Mouse (Mus musculus): ENCODE measurements at regions not wholly inside any gene's neighbourhood (a gene's known extent, or its start where the extent isn't known, plus 50 kb on each side); places are given as distances from the start of the nearest gene placed in this dataset.

- no peak overlapping the region for H3K4me3 ChIP-seq (ENCODE audit: insufficient read depth, low read length)
- H3K4me1 ChIP-seq (ENCODE audit: control insufficient read depth, insufficient read depth, low read length), result peaks cover 3% of the 10 kb centered on the region
- TF ChIP-seq POLR2A (IDR thresholded peaks at IDR 0.05; ENCODE audit: low read depth, low read length) (no peak), CTCF (IDR thresholded peaks at IDR 0.05; ENCODE audit: borderline replicate concordance, insufficient read depth, low read length) (no peak)
- H3K27ac ChIP-seq (ENCODE audit: insufficient read depth, low read length), result no peak overlapping the region
Observed at GRCm38 (mm10) chr8:35120612-35121011, 645.0 kb upstream of the Gm19410 start.

- no peak for TF ChIP-seq CTCF (IDR thresholded peaks at IDR 0.05; ENCODE audit: borderline replicate concordance, insufficient read depth, low read length)
- no peak for TF ChIP-seq POLR2A (IDR thresholded peaks at IDR 0.05; ENCODE audit: low read depth, low read length)
- peaks cover 3% of the 10 kb centered on the region for H3K4me1 ChIP-seq (ENCODE audit: control insufficient read depth, insufficient read depth, low read length)
- no peak overlapping the region for H3K27ac ChIP-seq (ENCODE audit: insufficient read depth, low read length)
Observed at GRCm38 (mm10) chr8:35121084-35121483, 644.5 kb upstream of the Gm19410 start.

GRCm38 (mm10) chr8:35123196-35123621 lies 642.4 kb upstream of the Gm19410 start:
- no peak overlapping the region for H3K27ac ChIP-seq (ENCODE audit: insufficient read depth, low read length)
- no peak for TF ChIP-seq POLR2A (IDR thresholded peaks at IDR 0.05; ENCODE audit: low read depth, low read length)
- no peak for TF ChIP-seq CTCF (IDR thresholded peaks at IDR 0.05; ENCODE audit: borderline replicate concordance, insufficient read depth, low read length)

More at GRCm38 (mm10) chr8:35121084-35121483, 644.5 kb upstream of the Gm19410 start:
- no peak overlapping the region for H3K4me3 ChIP-seq (ENCODE audit: insufficient read depth, low read length)

GRCm38 (mm10) chr8:35125179-35125578 lies 640.4 kb upstream of the Gm19410 start:
- no peak overlapping the region for H3K4me3 ChIP-seq (ENCODE audit: insufficient read depth, low read length)
- TF ChIP-seq POLR2A (IDR thresholded peaks at IDR 0.05; ENCODE audit: low read depth, low read length) (no peak), CTCF (IDR thresholded peaks at IDR 0.05; ENCODE audit: borderline replicate concordance, insufficient read depth, low read length) (no peak)
- no peak overlapping the region for H3K27ac ChIP-seq (ENCODE audit: insufficient read depth, low read length)
- peaks cover 3% of the 10 kb centered on the region for H3K4me1 ChIP-seq (ENCODE audit: control insufficient read depth, insufficient read depth, low read length)

More at GRCm38 (mm10) chr8:35123196-35123621, 642.4 kb upstream of the Gm19410 start:
- H3K4me3 ChIP-seq (ENCODE audit: insufficient read depth, low read length), result no peak overlapping the region
- H3K4me1 ChIP-seq (ENCODE audit: control insufficient read depth, insufficient read depth, low read length), result peaks cover 3% of the 10 kb centered on the region

- H3K4me1 ChIP-seq (ENCODE audit: control insufficient read depth, insufficient read depth, low read length), result no peaks in the 10 kb centered on the region
- no peak overlapping the region for H3K27ac ChIP-seq (ENCODE audit: insufficient read depth, low read length)
- TF ChIP-seq POLR2A (IDR thresholded peaks at IDR 0.05; ENCODE audit: low read depth, low read length), result no peak
- TF ChIP-seq CTCF (IDR thresholded peaks at IDR 0.05; ENCODE audit: borderline replicate concordance, insufficient read depth, low read length), result no peak
Observed at GRCm38 (mm10) chr8:35132281-35132680, 633.3 kb upstream of the Gm19410 start.

GRCm38 (mm10) chr8:35135630-35136029 lies 630.0 kb upstream of the Gm19410 start:
- Histone ChIP-seq H3K4me3 (ENCODE audit: insufficient read depth, low read length) (no peak overlapping the region), H3K27ac (ENCODE audit: insufficient read depth, low read length) (no peak overlapping the region), H3K4me1 (ENCODE audit: control insufficient read depth, insufficient read depth, low read length) (no peaks in the 10 kb centered on the region)
- TF ChIP-seq CTCF (IDR thresholded peaks at IDR 0.05; ENCODE audit: borderline replicate concordance, insufficient read depth, low read length) (no peak), POLR2A (IDR thresholded peaks at IDR 0.05; ENCODE audit: low read depth, low read length) (no peak)

More at GRCm38 (mm10) chr8:35132281-35132680, 633.3 kb upstream of the Gm19410 start:
- H3K4me3 ChIP-seq (ENCODE audit: insufficient read depth, low read length), result no peak overlapping the region

- H3K27ac ChIP-seq (ENCODE audit: insufficient read depth, low read length), result no peak overlapping the region
- no peaks in the 10 kb centered on the region for H3K4me1 ChIP-seq (ENCODE audit: control insufficient read depth, insufficient read depth, low read length)
- no peak for TF ChIP-seq POLR2A (IDR thresholded peaks at IDR 0.05; ENCODE audit: low read depth, low read length)
- TF ChIP-seq CTCF (IDR thresholded peaks at IDR 0.05; ENCODE audit: borderline replicate concordance, insufficient read depth, low read length), result no peak
- H3K4me3 ChIP-seq (ENCODE audit: insufficient read depth, low read length), result no peak overlapping the region
Observed at GRCm38 (mm10) chr8:35136643-35137042, 628.9 kb upstream of the Gm19410 start.

GRCm38 (mm10) chr8:35140775-35141174 lies 624.8 kb upstream of the Gm19410 start:
- Histone ChIP-seq H3K4me1 (ENCODE audit: control insufficient read depth, insufficient read depth, low read length) (no peaks in the 10 kb centered on the region), H3K4me3 (ENCODE audit: insufficient read depth, low read length) (no peak overlapping the region), H3K27ac (ENCODE audit: insufficient read depth, low read length) (no peak overlapping the region)
- TF ChIP-seq POLR2A (IDR thresholded peaks at IDR 0.05; ENCODE audit: low read depth, low read length) (no peak), CTCF (IDR thresholded peaks at IDR 0.05; ENCODE audit: borderline replicate concordance, insufficient read depth, low read length) (no peak)

- Histone ChIP-seq H3K4me3 (ENCODE audit: insufficient read depth, low read length) (no peak overlapping the region), H3K4me1 (ENCODE audit: control insufficient read depth, insufficient read depth, low read length) (no peaks in the 10 kb centered on the region), H3K27ac (ENCODE audit: insufficient read depth, low read length) (no peak overlapping the region)
- TF ChIP-seq CTCF (IDR thresholded peaks at IDR 0.05; ENCODE audit: borderline replicate concordance, insufficient read depth, low read length) (no peak), POLR2A (IDR thresholded peaks at IDR 0.05; ENCODE audit: low read depth, low read length) (no peak)
Observed at GRCm38 (mm10) chr8:35143018-35143656, 622.5 kb upstream of the Gm19410 start.

- Histone ChIP-seq H3K4me3 (ENCODE audit: insufficient read depth, low read length) (no peak overlapping the region), H3K27ac (ENCODE audit: insufficient read depth, low read length) (no peak overlapping the region), H3K4me1 (ENCODE audit: control insufficient read depth, insufficient read depth, low read length) (no peaks in the 10 kb centered on the region)
- TF ChIP-seq POLR2A (IDR thresholded peaks at IDR 0.05; ENCODE audit: low read depth, low read length) (no peak), CTCF (IDR thresholded peaks at IDR 0.05; ENCODE audit: borderline replicate concordance, insufficient read depth, low read length) (no peak)
Observed at GRCm38 (mm10) chr8:35143684-35144083, 621.9 kb upstream of the Gm19410 start.
